Mouse (Mus musculus) liver, embryonic 16.5 days (tissue): Measurements from ENCODE around the gene Aplnr. TPM values are rescaled to one million over a fixed set of nuclear protein-coding genes. Genes with fewer than 3 reads are reported as not detected.
A peak's percentile ranks its signal among the peaks of the same experiment; 100 is the strongest.

Experiments used
- ATAC-seq: fragments of 200-750 bp; cut with Nextera tagmentation; 2 replicates; pipeline ENCODE4 v1.8.0; 2017; ENCODE audit warnings: low read depth, mild to moderate bottlenecking, moderate number of reproducible peaks, moderate library complexity
- H3K27ac ChIP-seq: fragments of 300-500 bp; sonication (generic); 2 replicates; pipeline ENCODE4 v1.5.1; 2014; ENCODE audit warnings: mild to moderate bottlenecking, low read length
- H3K27me3 ChIP-seq: fragments of 300-500 bp; sonication (generic); 2 replicates; pipeline ENCODE4 v1.6.1; 2014; ENCODE audit warnings: low read depth, low read length, mixed read lengths; ENCODE audit not compliant: control insufficient read depth, insufficient read depth
- H3K36me3 ChIP-seq: fragments of 300-500 bp; sonication (generic); 2 replicates; pipeline ENCODE4 v1.6.1; 2014; ENCODE audit warnings: mild to moderate bottlenecking; ENCODE audit not compliant: control insufficient read depth, insufficient read depth
- H3K4me1 ChIP-seq: fragments of 300-500 bp; sonication (generic); 2 replicates; pipeline ENCODE4 v1.6.1; 2014; ENCODE audit warnings: low read depth, low read length, mixed read lengths; ENCODE audit not compliant: control insufficient read depth
- H3K4me2 ChIP-seq: fragments of 300-500 bp; sonication (generic); 2 replicates; pipeline ENCODE4 v1.6.1; 2014; ENCODE audit warnings: low read depth, low read length, mixed read lengths
- H3K4me3 ChIP-seq: fragments of 300-500 bp; sonication (generic); 2 replicates; pipeline ENCODE4 v1.5.1; 2014; ENCODE audit warnings: low read depth, mild to moderate bottlenecking, low read length
- H3K9ac ChIP-seq: fragments of 300-500 bp; sonication (generic); 2 replicates; pipeline ENCODE4 v1.6.1; 2014; ENCODE audit warnings: low read depth, low read length
- H3K9me3 ChIP-seq: fragments of 300-500 bp; sonication (generic); replicated peaks from 2 replicates; pipeline ENCODE4 v1.6.1; 2016; ENCODE audit warnings: low read length; ENCODE audit not compliant: control insufficient read depth
- WGBS: fragments of 180-500 bp; shearing (Covaris S2); extraction: QIAGEN DNeasy Blood & Tissue Kit; methylation state at CpG from one replicate; pipeline ENCODE4 v1.1.7; 2014; ENCODE audit not compliant: insufficient replicate concordance; 5-methylcytosine and 5-hydroxymethylcytosine counted together
- polyA plus RNA-seq: library from polyadenylated mRNA; unstranded; fragments of >200 nt; fragmentation: Nextera tagmentation; extraction: Ambion mirVana; gene quantifications from 2 replicates; pipeline ENCODE4 v1.2.1, GENCODE M21; 2015

Gene Aplnr
- polyA plus RNA-seq, 1 experiment from 2014 or later = 2.7 TPM

DNA sequence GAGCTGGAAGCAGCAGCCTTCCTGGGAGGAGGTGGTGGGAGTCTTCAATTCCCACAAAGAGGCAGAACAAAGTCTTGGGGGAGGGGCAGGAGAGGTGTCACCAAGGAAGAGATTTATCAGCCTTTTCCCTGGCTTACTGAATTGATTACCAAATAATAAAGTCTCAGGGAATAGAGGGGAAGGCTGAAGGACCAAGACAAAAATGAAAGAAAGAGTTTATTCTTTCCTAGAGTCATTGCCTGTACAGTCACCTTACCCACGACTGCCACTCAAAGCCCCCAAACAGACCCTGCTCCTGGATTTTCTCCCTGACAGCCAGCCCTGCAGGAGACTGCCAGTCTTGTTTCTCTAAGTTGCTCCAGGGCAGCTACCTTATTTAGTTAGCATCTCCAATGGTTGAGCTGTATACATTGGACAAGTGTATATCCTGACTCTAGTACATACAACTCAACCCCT lies 25.6 kb downstream of the Aplnr start:
- H3K4me3 ChIP-seq = no peak overlapping the region
- no peaks in the 10 kb centered on the region for H3K9me3 ChIP-seq
- no peaks in the 10 kb centered on the region for H3K4me1 ChIP-seq
- WGBS = 40% methylated on average over 1 of the region's 1 CpGs
- no peak overlapping the region for H3K9ac ChIP-seq
- H3K27me3 ChIP-seq = no peaks in the 10 kb centered on the region
- no peak overlapping the region for H3K27ac ChIP-seq
- ATAC-seq = no peak
- H3K36me3 ChIP-seq = no peaks in the 10 kb centered on the region
- no peak overlapping the region for H3K4me2 ChIP-seq

DNA sequence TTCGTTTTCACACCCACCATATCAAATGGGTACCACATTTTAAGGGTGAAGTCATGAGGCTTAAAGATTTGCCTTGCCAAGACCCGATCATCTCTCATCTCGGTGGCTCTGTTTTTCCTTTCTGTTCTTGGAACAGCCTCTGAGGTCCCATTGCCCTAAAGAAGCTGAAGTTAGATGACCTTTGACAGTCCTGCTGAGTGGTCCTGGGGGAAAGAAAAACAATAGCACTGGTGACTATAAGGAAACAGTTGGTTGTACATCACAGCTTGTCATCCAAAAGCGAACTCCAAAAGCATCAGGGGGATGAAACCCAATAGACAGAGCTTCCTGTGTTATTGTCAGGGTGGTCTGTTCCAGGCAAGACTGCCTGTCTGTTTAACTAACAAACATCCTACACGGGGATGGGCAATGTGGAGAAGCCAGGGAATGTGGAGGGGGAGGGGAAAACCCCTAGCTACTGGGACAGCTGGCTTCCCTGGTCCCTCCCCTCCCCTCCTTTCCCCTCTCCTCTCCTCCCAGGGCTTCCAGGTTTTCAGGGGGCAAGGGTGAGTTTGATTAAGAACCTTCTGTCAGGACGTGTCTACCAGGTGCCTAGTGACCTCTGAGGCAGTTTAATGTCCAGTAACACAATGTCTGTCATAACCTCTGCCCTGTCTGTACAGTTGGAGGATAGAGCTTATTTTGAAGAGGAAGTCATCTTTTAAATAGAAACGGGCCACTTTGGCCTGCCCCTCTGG lies 27.5 kb downstream of the Aplnr start:
- 28% methylated on average over 7 of the region's 7 CpGs for WGBS
- Histone ChIP-seq H3K9me3 (no peaks in the 10 kb centered on the region), H3K9ac (no peak overlapping the region), H3K4me1 (no peaks in the 10 kb centered on the region), H3K4me3 (no peak overlapping the region), H3K4me2 (no peak overlapping the region), H3K27ac (no peak overlapping the region), H3K27me3 (no peaks in the 10 kb centered on the region), H3K36me3 (no peaks in the 10 kb centered on the region)
- peak; percentile 48 for ATAC-seq

DNA sequence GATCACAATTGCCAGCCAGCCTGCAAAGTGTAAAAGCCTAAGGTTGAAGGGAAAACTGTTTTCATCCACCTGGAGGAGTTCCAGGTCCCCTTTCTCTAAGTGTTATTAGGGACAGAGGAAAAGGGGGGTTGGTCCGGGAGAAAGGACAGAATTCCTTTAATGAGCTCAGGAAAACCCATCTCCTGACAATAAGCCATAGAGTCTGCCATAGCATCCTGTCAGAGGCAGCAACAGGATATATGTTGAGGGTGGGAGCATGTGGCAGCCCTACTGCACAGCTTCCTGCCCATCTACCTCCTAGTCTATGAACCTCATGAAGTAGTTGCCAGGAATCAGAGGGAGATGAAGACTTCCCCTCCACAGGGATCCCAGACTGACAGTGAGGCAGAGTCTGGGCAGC lies 31.6 kb downstream of the Aplnr start:
- H3K4me1 ChIP-seq = no peaks in the 10 kb centered on the region
- H3K4me2 ChIP-seq = no peak overlapping the region
- H3K4me3 ChIP-seq = no peak overlapping the region
- no peak overlapping the region for H3K9ac ChIP-seq
- no peaks in the 10 kb centered on the region for H3K36me3 ChIP-seq
- no peaks in the 10 kb centered on the region for H3K9me3 ChIP-seq
- H3K27me3 ChIP-seq = no peaks in the 10 kb centered on the region
- H3K27ac ChIP-seq = no peak overlapping the region
- 25% methylated on average over 1 of the region's 1 CpGs for WGBS
- no peak for ATAC-seq

DNA sequence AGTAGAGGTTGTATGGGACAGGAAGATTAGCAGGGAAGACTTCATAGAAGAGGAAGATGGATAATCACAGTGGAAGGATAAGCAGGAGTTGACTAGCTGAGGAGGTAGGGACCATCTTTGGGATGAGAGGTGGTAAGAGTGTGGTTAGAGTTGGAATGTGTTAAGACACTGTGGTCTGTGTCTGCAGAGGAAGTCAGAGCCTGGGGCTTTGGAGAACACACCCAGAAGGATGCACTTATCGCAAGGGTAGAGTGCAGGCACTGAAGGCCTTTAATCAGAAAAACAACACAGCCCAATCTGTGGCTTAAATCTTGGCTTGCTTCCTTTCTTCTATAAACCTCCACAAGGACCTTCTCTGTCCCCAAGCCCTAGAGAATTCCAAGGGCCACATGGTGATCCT lies 32.3 kb downstream of the Aplnr start:
- Histone ChIP-seq H3K9ac (no peak overlapping the region), H3K27me3 (no peaks in the 10 kb centered on the region), H3K27ac (no peak overlapping the region), H3K4me3 (no peak overlapping the region), H3K4me2 (no peak overlapping the region), H3K4me1 (no peaks in the 10 kb centered on the region), H3K9me3 (no peaks in the 10 kb centered on the region), H3K36me3 (no peaks in the 10 kb centered on the region)
- ATAC-seq = no peak
- WGBS = 45% methylated on average over 1 of the region's 1 CpGs

DNA sequence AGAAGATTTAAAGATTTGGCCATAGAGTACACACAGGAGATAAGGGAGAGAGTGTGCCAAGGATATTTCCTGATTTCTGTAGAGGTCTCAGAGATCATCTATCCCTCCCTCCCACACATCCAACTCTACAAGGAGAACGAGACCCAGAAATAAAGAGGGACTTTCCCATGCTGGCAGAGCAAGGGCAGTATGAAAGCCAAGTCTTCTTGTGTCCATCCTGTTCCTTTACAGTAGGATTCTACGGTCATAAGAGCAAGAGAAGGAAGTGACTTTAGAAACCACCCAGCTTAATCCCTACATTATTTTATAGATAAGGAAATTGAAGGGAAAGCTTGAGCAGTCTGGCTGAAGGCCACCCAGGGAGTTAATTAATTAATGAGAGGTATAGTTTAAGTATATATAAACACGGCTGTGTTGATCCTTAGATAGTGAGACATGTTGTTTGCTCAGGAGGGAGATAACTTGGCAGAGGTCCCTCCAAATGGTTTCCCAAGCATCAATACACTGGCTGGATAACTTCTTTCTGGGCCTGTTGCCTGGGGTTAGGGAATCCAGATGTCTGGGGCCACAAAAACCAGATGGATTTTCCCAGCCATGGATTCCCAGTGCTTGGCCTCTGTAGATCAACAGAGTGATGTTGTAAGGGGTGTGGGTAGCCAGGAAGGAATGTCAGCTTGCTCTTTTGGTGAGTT lies 36.2 kb downstream of the Aplnr start:
- Histone ChIP-seq H3K36me3 (no peaks in the 10 kb centered on the region), H3K27me3 (no peaks in the 10 kb centered on the region), H3K9me3 (no peaks in the 10 kb centered on the region), H3K4me2 (no peak overlapping the region), H3K27ac (no peak overlapping the region), H3K4me1 (no peaks in the 10 kb centered on the region), H3K4me3 (no peak overlapping the region), H3K9ac (no peak overlapping the region)
- ATAC-seq = no peak
- WGBS = 43% methylated on average over 3 of the region's 3 CpGs

DNA sequence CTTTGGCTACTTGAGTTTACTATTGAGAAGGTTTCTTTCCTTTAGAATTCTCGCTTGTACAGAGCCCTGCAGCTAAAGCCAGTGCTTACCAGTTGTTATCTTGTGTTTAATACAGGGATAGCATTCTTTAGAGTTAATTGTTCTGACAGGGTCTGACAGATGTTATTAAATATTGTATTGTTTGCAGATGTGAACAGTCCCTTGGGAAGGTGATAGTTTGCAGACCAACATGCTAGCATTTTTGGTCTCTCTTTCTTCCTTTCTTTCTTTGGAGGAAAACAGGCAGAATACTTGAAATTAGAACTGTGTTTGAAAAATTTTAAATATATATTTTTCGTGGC lies 36.7 kb downstream of the Aplnr start:
- 44% methylated on average over 2 of the region's 2 CpGs for WGBS
- H3K9me3 ChIP-seq = no peaks in the 10 kb centered on the region
- no peak overlapping the region for H3K9ac ChIP-seq
- H3K4me1 ChIP-seq = no peaks in the 10 kb centered on the region
- H3K4me3 ChIP-seq = no peak overlapping the region
- no peaks in the 10 kb centered on the region for H3K36me3 ChIP-seq
- H3K27me3 ChIP-seq = no peaks in the 10 kb centered on the region
- H3K4me2 ChIP-seq = no peak overlapping the region
- ATAC-seq = no peak
- H3K27ac ChIP-seq = no peak overlapping the region

DNA sequence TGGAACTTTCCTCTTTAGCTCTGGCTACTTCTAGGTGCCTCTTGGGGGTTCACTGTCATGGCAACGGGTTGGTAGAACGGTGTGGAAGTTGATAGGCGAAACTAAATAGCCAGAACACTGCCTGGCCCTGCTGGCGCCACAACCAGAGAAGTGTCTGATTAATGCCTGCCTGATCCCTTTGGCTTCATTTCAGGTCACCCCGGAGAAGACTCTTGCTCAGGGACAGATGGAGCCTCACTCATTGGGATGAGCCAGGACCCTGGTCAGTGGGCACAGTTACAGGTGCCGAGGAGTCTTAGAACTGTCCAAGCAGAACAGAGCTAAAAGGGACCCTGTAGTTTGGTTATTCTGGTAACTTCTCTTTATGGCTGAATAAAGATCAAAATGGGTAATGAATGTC lies 37.5 kb downstream of the Aplnr start:
- no peaks in the 10 kb centered on the region for H3K36me3 ChIP-seq
- ATAC-seq = no peak
- 55% methylated on average over 6 of the region's 6 CpGs for WGBS

DNA sequence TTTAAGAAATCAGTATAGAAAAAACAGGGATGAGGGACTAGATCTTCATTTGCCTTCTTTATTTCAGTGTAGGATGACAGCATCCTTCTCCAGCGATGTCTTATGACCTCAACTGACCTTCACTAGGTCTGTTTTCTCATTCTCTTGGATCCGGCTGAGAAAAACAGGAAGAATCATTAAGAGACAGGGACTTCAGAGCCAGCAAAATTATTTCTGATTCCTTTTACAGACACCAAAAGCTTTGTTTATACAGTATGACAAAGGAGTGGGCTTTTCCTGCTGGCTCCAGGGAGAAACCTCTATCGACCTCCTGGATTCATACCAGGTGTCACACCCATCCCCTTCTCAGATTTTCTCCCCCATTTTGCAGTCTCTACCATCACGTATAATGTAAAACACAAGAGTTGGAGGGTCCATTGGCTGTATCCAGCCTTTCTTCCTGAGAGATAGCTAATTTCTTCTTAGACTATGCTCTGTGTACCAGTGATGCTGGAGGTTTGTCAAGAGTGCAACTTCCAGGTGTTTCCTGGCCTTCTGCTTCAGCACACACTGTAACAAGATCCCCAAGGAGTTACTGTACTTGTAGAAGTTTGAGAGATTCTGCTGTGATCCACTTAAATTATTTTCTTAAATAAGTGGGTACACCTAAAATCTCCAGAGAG lies 42.2 kb downstream of the Aplnr start:
- Histone ChIP-seq H3K4me2 (no peak overlapping the region), H3K27me3 (no peaks in the 10 kb centered on the region), H3K9ac (no peak overlapping the region), H3K36me3 (no peaks in the 10 kb centered on the region), H3K9me3 (no peaks in the 10 kb centered on the region), H3K4me3 (no peak overlapping the region), H3K27ac (no peak overlapping the region), H3K4me1 (no peaks in the 10 kb centered on the region)
- 41% methylated on average over 4 of the region's 4 CpGs for WGBS
- no peak for ATAC-seq

More for the DNA sequence above, 37.5 kb downstream of the Aplnr start:
- no peaks in the 10 kb centered on the region for H3K27me3 ChIP-seq
- no peak overlapping the region for H3K4me2 ChIP-seq
- H3K9me3 ChIP-seq = no peaks in the 10 kb centered on the region
- no peaks in the 10 kb centered on the region for H3K4me1 ChIP-seq
- H3K27ac ChIP-seq = no peak overlapping the region
- H3K4me3 ChIP-seq = no peak overlapping the region
- no peak overlapping the region for H3K9ac ChIP-seq

DNA sequence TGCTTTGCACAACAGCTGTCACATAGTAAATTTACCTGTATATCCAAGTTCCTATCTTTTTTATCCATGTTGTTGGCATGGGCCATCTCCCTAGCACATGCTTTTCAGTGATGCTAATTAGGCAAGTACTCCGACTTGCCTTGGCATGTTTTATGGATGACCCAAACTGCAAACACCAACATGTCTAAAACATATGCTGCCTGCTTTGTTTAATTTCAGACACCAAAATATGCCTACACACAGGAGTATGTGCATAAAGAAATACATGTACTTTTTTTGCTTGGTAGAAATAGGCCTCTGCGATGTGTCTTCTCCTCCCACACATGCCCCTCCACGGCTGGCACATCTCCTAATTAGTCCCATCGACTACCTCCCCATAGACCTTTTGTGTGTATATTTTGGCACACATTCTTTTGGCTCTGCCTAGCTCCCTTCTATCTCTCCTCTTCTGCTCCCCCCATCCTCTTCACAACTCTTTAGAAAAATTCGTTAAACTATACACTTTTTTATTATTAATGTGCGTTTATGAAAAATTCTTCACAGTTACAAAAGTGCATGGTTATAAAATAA lies 51.6 kb downstream of the Aplnr start:
- H3K27ac ChIP-seq = no peak overlapping the region
- H3K4me3 ChIP-seq = no peak overlapping the region
- no peaks in the 10 kb centered on the region for H3K36me3 ChIP-seq
- H3K9ac ChIP-seq = no peak overlapping the region
- no peaks in the 10 kb centered on the region for H3K27me3 ChIP-seq
- ATAC-seq = no peak
- no peaks in the 10 kb centered on the region for H3K9me3 ChIP-seq
- WGBS = 75% methylated on average over 6 of the region's 6 CpGs
- H3K4me1 ChIP-seq = no peaks in the 10 kb centered on the region
- H3K4me2 ChIP-seq = no peak overlapping the region
